ENCODE assay signal across 8 mouse cellular contexts in the genomic region with DNA sequence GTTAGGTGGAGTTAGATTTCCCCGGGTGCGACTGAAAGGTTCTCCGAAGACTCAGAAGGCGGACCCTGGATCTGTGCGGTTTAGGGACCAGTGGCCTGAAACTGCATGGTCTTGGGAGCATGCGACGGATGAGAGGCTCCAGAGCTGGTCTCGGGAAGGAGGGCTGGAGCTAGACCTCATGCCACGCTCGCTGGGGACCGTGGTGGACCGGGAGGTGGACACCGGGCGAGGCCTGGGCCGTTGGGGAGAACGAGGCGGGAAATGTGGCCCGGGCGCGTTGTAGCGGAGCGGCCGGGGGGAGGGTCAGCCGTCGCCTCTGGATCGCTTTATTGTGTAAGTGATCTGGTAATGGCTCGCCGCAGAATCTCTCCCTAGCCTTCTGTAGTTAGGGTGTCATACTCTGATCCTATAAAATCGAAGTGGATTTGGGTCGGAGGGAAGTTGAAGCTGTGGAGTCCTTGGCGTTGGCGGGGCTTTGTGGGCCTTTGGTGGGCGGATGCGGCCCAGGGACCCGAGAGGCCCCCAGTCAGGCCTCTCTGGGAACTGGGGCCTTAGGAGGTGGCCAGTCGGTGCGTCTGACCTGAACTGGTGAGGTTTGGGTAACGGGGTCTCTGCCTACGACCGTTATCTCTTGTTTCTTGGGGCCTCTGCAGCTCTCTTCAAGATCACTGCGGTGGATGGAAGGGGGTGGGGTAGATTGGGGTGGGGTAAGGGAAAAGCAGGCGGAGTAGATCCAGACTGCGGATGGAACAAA. TPM values are rescaled to one million over a fixed set of nuclear protein-coding genes. Genes with fewer than 3 reads are reported as not detected.
DNase-seq lines count a peak whose midpoint lies in the region; ATAC-seq lines count a peak whose summit lies in the region.

No protein-coding gene starts in this region.

- DNase-seq in ES-CJ7 (ENCODE audit: low read depth, low spot score), result peak; percentile 18
- peak; percentile 51 to 83 for DNase-seq in adrenal gland, adult (ENCODE audit: inconsistent age in 2 of 2, low spot score in 1 of 2)
- peak; percentile 67 for DNase-seq in kidney, postnatal 10 days
- peak; percentile 23 for DNase-seq in retina, postnatal 7 days (ENCODE audit: low read depth, low spot score)
- no peak for DNase-seq in natural killer cell, adult 2 months (ENCODE audit: low spot score in 2 of 2)

- no peaks in the 10 kb centered on the region for H3K36me3 ChIP-seq in embryonic facial prominence, embryonic 12.5 days
- H3K36me3 ChIP-seq in heart, embryonic 13.5 days, result peaks cover 4% of the 10 kb centered on the region
- no peaks in the 10 kb centered on the region for H3K36me3 ChIP-seq in liver, embryonic 16.5 days (ENCODE audit: control insufficient read depth, insufficient read depth)

- no peaks in the 10 kb centered on the region for H3K9me3 ChIP-seq in embryonic facial prominence, embryonic 12.5 days
- no peaks in the 10 kb centered on the region for H3K9me3 ChIP-seq in heart, embryonic 13.5 days
- H3K9me3 ChIP-seq in liver, embryonic 16.5 days (replicated peaks; ENCODE audit: control insufficient read depth, low read length), result no peaks in the 10 kb centered on the region

- ATAC-seq in embryonic facial prominence, embryonic 12.5 days (ENCODE audit: insufficient number of reproducible peaks, insufficient read depth, low FRiP score, low TSS enrichment), result no peak
- ATAC-seq in heart, embryonic 13.5 days (ENCODE audit: extremely low read depth, insufficient number of reproducible peaks, low FRiP score, low TSS enrichment), result no peak
- no peak for ATAC-seq in liver, embryonic 16.5 days (ENCODE audit: low read depth)

- H3K27ac ChIP-seq in embryonic facial prominence, embryonic 12.5 days, result peak overlapping the region; percentile 96
- H3K27ac ChIP-seq in heart, embryonic 13.5 days (replicated peaks), result peak overlapping the region; percentile 99
- peak overlapping the region; percentile 77 for H3K27ac ChIP-seq in liver, embryonic 16.5 days (ENCODE audit: low read length)

- H3K4me1 ChIP-seq in embryonic facial prominence, embryonic 12.5 days, result peaks cover 13% of the 10 kb centered on the region
- H3K4me1 ChIP-seq in heart, embryonic 13.5 days, result peaks cover 45% of the 10 kb centered on the region
- H3K4me1 ChIP-seq in liver, embryonic 16.5 days (ENCODE audit: control insufficient read depth, low read depth, low read length), result peaks cover 20% of the 10 kb centered on the region

- H3K27me3 ChIP-seq in embryonic facial prominence, embryonic 12.5 days, result no peaks in the 10 kb centered on the region
- no peaks in the 10 kb centered on the region for H3K27me3 ChIP-seq in heart, embryonic 13.5 days (replicated peaks)
- H3K27me3 ChIP-seq in liver, embryonic 16.5 days (ENCODE audit: control insufficient read depth, insufficient read depth, low read depth, low read length), result peaks cover 5% of the 10 kb centered on the region; the same call in 1 of the 2 replicates

- H3K9ac ChIP-seq in embryonic facial prominence, embryonic 12.5 days, result peak overlapping the region; percentile 97
- H3K9ac ChIP-seq in heart, embryonic 13.5 days, result peak overlapping the region; percentile 100
- peak overlapping the region; percentile 86 for H3K9ac ChIP-seq in liver, embryonic 16.5 days (ENCODE audit: low read depth, low read length)

- H3K4me3 ChIP-seq in embryonic facial prominence, embryonic 12.5 days, result peak overlapping the region; percentile 82
- H3K4me3 ChIP-seq in heart, embryonic 13.5 days, result peak overlapping the region; percentile 99
- H3K4me3 ChIP-seq in liver, embryonic 16.5 days (ENCODE audit: low read depth, low read length), result peak overlapping the region; percentile 71

- under 1% methylated on average over 43 of the region's 43 CpGs for WGBS in embryonic facial prominence, embryonic 12.5 days
- WGBS in heart, embryonic 13.5 days, result under 1% methylated on average over 43 of the region's 43 CpGs
- WGBS in liver, embryonic 16.5 days (ENCODE audit: insufficient replicate concordance), result 2% methylated on average over 43 of the region's 43 CpGs

- peak overlapping the region; percentile 61 for H3K4me2 ChIP-seq in embryonic facial prominence, embryonic 12.5 days (replicated peaks)
- peak overlapping the region; percentile 83 for H3K4me2 ChIP-seq in heart, embryonic 13.5 days
- H3K4me2 ChIP-seq in liver, embryonic 16.5 days (ENCODE audit: low read depth, low read length), result peak overlapping the region; percentile 100

RNA-seq across cellular contexts. Expression of a gene that starts 1.5 kb away (rescaled TPM):
- 161 and 169 TPM in 2 replicates for polyA plus RNA-seq in embryonic facial prominence, embryonic 12.5 days (2016; fragmentation: Nextera tagmentation; extraction: Ambion mirVana)
- polyA plus RNA-seq in heart, embryonic 13.5 days (2015; fragmentation: Nextera tagmentation; extraction: Ambion mirVana), result 124 and 133 TPM in 2 replicates
- polyA plus RNA-seq in liver, embryonic 16.5 days (2015; fragmentation: Nextera tagmentation; extraction: Ambion mirVana), result 13.0 and 13.6 TPM in 2 replicates

Comparison
In these comparisons a context has a peak if more than half of its experiments do, and no peak if none do; other contexts are left out.
1. DNase-seq: peak in ES-CJ7 (single experiment), adrenal gland, adult (2 of 2), kidney, postnatal 10 days (single experiment) and retina, postnatal 7 days (single experiment); none in natural killer cell, adult 2 months (0 of 2).
2. Peak in every context shown above with its lines, with median percentiles within 50 percentile points of each other: H3K27ac ChIP-seq, H3K4me2 ChIP-seq, H3K4me3 ChIP-seq and H3K9ac ChIP-seq.